Mouse (Mus musculus) Patski (cell line): ENCODE results near the gene Lrp6. TPM values are rescaled to one million over a fixed set of nuclear protein-coding genes. Genes with fewer than 3 reads are reported as not detected.

Source experiments
- ATAC-seq: fragments of 100-300 bp; one replicate; pipeline ENCODE4 v1.8.0; 2021
- CTCF ChIA-PET: fragments of 350-600 bp; sonication (Branson Sonifier 250); formaldehyde crosslinking; loops from one replicate; lab custom pipeline; 2022; ENCODE audit warnings: inconsistent platforms; lab: Charles Lee
- POLR2A ChIA-PET: fragments of 350-600 bp; sonication (Branson Sonifier 250); formaldehyde crosslinking; loops from one replicate; lab custom pipeline; 2022; ENCODE audit warnings: antibody characterized with exemption, inconsistent platforms; lab: Charles Lee
- DNase-seq: peaks from one replicate; pipeline ENCODE4 v3.0.0-alpha.2; 2011; ENCODE audit warnings: low read depth, low spot score
- H3K27me3 ChIP-seq: fragments of 371-371 bp; one replicate; pipeline ENCODE4 v1.5.1; 2021
- CTCF ChIP-seq: fragments of 100-300 bp; IDR thresholded peaks from one replicate; pipeline ENCODE4 v1.5.1; 2021
- in situ Hi-C: fragments of 300-500 bp; cut with MboI; formaldehyde crosslinking; loops from 3 replicates; pipeline ENCODE4 v1.11.1; 2018; ENCODE audit warnings: low pct_unique_long_range_greater_than_20kb, mixed read lengths
- polyA plus RNA-seq: library from polyadenylated mRNA; unstranded; gene quantifications from one replicate; pipeline ENCODE4 v1.2.3, GENCODE M21; 2021

Gene Lrp6
- polyA plus RNA-seq, 1 experiment from 2014 or later = 36.2 TPM

DNA sequence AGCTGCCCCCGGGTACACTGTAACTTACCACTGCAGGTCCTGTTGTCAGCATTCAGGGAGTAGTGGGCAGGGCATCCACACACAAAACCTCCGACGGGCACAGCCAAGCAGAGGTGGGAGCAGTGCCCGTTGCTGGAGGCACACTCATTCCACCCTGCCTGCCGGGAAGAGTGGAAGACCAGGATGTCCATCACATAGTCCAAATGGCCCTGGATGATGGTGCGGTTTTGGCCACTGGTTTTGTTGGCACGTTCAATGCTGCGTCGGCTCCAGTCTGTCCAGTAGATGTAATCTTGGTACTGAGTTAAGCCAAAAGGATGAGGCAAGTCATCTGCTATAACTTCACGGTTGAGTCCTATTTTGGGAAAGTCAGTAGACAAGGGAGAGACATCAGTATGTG is 87.3 kb downstream of the Lrp6 start:
- in situ Hi-C loops = no loop called here
- DNase-seq (no peak), ATAC-seq (no peak)
- H3K27me3 ChIP-seq = no peaks in the 10 kb centered on the region
- ChIA-PET POLR2A (no interaction called here), CTCF (no interaction called here)
- no peak for TF ChIP-seq CTCF

DNA sequence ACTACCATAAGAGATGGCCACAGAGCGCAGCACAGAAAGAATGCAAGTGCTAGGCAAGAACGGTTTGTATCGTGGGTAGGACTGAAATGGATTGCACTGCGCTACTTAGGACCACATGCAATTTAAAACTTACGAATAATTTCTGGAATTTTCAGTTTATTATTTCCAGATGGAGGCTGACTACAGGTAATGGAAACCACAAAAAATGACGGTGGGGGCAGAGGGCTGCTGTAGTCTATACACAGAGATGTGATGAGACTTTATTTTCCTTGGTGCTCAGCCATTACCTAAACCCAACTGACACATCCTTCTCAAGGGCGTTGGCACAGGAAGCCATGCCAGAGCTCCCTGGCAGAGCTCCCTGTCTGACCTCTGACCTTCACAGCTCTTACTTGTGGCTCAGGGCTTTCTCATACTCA is 93.6 kb downstream of the Lrp6 start:
- in situ Hi-C loops = no loop called here
- no peak for TF ChIP-seq CTCF
- POLR2A ChIA-PET = no interaction called here
- CTCF ChIA-PET = interaction anchor here (1.9 kb wide), 1 partner anchor 14 kb away, joined by 4 read pairs; no protein-coding TSS in a partner anchor
- DNase-seq = no peak
- ATAC-seq = peak; percentile 57
- no peaks in the 10 kb centered on the region for H3K27me3 ChIP-seq

DNA sequence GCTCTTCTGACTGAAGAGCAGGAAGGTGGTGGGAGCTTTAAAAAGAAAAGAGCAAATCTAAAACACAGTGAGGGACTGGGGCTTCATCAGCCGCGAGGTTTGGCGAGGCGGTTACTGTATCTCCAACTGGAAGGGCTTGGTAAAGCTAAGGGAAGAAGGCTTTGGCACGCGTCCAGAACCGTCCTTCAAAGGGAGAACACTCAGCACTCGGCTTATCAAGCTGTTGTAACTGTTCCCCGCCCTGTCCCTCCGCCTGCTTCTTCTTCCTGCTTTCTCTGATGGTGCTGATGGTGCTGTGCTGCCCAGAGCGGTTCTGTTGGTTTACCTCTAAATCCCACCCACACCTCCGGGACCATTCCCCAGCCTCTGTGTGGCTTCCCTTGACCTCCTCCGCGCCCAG is 95.9 kb downstream of the Lrp6 start:
- in situ Hi-C loops = no loop called here
- no peak for ATAC-seq
- no peaks in the 10 kb centered on the region for H3K27me3 ChIP-seq
- no peak for TF ChIP-seq CTCF
- CTCF ChIA-PET = interaction anchor here (1.2 to 1.9 kb wide), 2 partner anchors 9 to 136 kb away, joined by 3 to 8 read pairs; no protein-coding TSS in a partner anchor
- POLR2A ChIA-PET = no interaction called here
- no peak for DNase-seq

DNA sequence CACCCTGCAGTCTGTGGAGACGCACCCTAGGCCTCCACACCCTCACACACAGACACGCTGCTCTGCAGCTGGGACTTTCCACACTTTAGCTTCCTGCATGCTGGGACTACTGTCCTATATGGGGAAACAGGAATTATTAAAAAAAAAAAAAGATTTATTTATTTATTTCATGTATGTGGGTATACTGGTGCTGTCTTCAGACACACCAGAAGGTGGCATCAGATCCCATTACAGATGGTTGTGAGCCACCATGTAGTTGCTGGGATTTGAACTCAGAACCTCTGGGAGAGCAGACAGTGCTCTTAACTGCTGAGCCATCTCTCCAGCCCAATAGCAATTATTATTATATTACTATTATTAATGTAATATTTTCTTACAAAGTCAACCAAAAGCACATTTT is 97.5 kb downstream of the Lrp6 start:
- in situ Hi-C loops = no loop called here
- ChIA-PET CTCF (interaction anchor here (0.7 to 2.2 kb wide), 3 partner anchors 9 to 138 kb away, joined by 4 to 8 read pairs (median 8); no protein-coding TSS in a partner anchor), POLR2A (no interaction called here)
- H3K27me3 ChIP-seq = no peaks in the 10 kb centered on the region
- DNase-seq = no peak
- TF ChIP-seq CTCF = peak; percentile 49
- ATAC-seq = no peak

DNA sequence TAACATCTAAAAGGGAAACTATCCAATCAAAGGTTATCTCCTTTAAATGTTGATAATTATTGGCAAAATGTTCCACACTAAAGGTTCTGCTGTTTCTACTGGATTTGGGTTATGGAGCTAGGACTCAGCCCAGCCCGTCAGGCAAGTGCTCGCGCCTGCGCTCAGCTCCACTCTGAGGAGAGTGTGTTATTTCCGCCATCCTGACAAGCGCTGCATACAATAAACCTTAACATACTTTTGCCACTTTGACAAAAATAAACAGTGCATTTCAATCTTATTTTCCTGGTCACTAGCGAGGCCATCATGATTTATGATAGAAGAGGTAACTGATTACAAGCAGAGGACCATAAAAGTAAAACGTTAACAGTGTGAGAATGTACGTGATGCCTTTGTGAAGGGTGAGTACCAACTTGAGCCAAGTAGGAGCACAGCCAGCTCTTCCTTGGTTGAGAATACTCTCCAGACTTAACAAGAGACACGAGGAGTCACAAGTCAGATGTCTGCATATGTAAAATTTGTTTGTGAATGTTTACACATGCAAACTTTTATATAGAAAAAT is 100.0 kb downstream of the Lrp6 start:
- no peak for TF ChIP-seq CTCF
- ATAC-seq (no peak), DNase-seq (no peak)
- H3K27me3 ChIP-seq = no peaks in the 10 kb centered on the region
- in situ Hi-C loops = no loop called here
- POLR2A ChIA-PET = no interaction called here
- CTCF ChIA-PET = interaction anchor here (1.3 kb wide), 1 partner anchor 140 kb away, joined by 3 read pairs; no protein-coding TSS in a partner anchor

DNA sequence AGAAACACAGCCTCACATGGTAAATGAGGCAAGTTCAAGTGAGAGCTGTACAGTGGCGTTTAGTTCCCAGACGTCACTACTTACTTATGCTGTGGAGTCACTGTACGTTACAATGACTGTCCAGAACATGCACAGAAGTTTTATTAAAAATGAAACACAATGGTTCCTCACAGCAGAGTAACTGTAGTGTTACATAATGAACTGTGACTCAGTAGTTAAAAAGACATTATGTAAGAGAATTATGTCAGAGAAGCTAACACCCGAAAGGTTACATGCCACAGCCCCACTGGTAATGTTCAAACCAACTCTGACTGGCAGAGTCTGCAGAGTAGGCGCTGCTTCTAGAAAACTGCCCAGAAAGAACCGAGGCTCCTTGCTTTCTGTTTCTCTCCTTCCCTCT is 105.6 kb downstream of the Lrp6 start:
- ATAC-seq = no peak
- TF ChIP-seq CTCF = no peak
- in situ Hi-C loops = no loop called here
- H3K27me3 ChIP-seq = no peaks in the 10 kb centered on the region
- POLR2A ChIA-PET = no interaction called here
- DNase-seq = no peak
- CTCF ChIA-PET = interaction anchor here (1.1 to 1.3 kb wide), 3 partner anchors 10 to 146 kb away, joined by 3 to 5 read pairs (median 3); no protein-coding TSS in a partner anchor

DNA sequence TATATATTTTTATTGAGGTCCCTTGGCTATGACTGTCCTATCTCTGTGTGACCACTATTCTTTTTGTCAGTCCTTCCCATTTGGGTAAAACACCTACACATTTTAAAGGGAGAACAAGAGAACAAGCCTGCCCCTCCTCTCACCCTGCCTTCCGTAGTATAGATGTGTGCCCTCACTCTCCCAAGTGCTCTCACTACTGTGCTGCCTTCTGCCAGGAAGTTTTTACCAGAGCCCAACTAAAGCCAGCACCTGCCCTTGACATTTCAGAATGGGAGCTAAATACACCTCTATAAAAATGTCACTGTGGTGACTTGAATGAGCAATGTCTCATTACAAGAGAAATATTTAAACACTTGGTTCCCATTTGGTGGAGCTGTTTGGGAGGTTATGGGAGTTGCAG is 108.4 kb downstream of the Lrp6 start:
- POLR2A ChIA-PET = interaction anchor here (0.9 kb wide), 1 partner anchor 13 kb away, joined by 3 read pairs; no protein-coding TSS in a partner anchor
- ATAC-seq (no peak), DNase-seq (no peak)
- no peaks in the 10 kb centered on the region for H3K27me3 ChIP-seq
- CTCF ChIA-PET = interaction anchor here (1.1 kb wide), 1 partner anchor 16 kb away, joined by 4 read pairs; no protein-coding TSS in a partner anchor
- no peak for TF ChIP-seq CTCF
- in situ Hi-C loops = no loop called here

DNA sequence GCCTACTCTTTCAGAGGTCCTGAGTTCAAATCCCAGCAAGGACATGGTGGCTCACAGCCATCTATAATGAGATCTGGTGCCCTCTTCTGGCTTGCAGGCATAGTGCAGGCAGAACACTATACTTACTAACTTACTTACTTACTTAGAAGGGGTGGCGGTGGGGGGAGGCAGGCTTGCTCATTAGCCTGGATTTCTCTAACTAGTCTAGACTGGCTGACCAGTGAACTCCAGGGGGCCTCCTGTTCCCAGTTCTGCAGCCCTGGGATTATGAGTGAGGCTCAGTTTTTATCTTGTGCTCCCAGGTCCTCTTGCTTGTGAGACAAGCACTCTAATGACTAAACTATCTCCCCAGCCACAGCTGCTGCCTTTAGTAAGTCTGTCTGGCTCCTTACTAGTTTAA is 112.7 kb downstream of the Lrp6 start:
- DNase-seq (no peak), ATAC-seq (peak; percentile 57)
- H3K27me3 ChIP-seq = no peaks in the 10 kb centered on the region
- peak; percentile 57 for TF ChIP-seq CTCF
- in situ Hi-C loops = no loop called here
- ChIA-PET POLR2A (no interaction called here), CTCF (interaction anchor here (1.4 to 2.5 kb wide), 2 partner anchors 8 to 14 kb away, joined by 4 to 8 read pairs; no protein-coding TSS in a partner anchor)

DNA sequence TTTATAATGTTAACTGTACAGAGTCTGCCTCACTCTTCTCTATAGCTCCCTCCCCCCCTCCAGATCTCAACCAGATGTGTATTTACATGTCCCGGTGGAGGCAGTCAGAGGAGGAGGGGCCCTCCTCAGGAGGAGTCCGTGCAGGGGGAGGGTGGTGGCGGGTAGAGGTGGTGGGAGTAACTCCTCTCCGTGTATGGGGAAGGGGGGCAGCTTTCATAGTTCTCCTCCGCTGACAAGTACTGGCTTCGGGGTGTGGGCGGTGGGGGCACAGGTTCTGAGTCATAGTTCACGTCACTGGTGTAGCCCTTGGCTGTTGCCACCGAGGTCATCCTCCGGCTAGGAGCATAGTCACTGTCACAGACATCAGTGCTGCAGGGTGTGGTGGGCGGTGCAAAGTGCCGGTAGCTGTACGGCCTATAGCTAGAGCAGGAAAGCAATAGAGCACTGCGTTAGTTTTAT is 116.1 kb downstream of the Lrp6 start:
- ATAC-seq = no peak
- in situ Hi-C loops = no loop called here

DNA sequence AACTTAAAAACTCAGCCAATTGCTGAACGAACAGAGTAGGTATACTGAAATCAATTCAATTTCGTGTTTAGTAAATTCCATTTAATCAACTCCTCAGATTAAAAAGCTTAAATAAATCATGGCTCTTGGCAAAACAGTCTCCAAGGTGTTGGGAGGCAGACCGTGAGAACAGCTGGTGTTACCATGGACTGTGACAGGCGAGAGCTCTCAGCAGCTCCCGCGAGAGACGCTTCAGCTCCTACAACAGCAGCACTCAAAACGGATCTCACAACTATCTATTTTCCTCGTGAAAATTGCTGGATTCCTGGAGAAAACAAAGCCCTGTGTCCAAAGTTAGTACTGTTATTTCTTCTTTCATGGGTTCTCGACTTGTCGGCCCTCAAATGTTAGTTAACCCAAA is 116.8 kb downstream of the Lrp6 start:
- DNase-seq (no peak), ATAC-seq (no peak)
- POLR2A ChIA-PET = no interaction called here
- CTCF ChIA-PET = interaction anchor here (2.2 kb wide), 1 partner anchor 12 kb away, joined by 6 read pairs; no protein-coding TSS in a partner anchor
- H3K27me3 ChIP-seq = no peaks in the 10 kb centered on the region
- in situ Hi-C loops = no loop called here
- no peak for TF ChIP-seq CTCF

More for the DNA sequence above, 116.1 kb downstream of the Lrp6 start:
- DNase-seq = no peak
- ChIA-PET CTCF (interaction anchor here (1.3 to 2.2 kb wide), 2 partner anchors 12 to 23 kb away, joined by 3 to 6 read pairs; no protein-coding TSS in a partner anchor), POLR2A (no interaction called here)
- H3K27me3 ChIP-seq = no peaks in the 10 kb centered on the region
- TF ChIP-seq CTCF = no peak

DNA sequence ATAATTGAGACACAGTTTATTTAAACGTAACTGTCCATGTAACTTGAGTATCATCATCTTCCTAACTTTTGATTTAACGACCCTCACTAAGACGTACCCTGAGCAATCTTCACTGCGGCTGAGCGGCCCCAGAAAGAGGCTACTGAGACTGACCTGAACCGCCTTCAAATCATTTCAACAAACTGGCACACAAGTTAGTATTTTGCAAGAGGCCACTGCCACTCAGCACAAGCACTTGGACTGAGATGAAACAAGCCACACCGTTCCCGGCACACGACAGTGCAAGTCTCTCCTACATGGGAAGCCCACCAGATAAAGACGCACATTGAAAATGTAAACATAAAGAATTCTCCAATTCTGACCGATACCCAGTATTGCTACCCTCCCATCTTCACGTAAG is 118.3 kb downstream of the Lrp6 start:
- ATAC-seq (no peak), DNase-seq (no peak)
- no peak for TF ChIP-seq CTCF
- POLR2A ChIA-PET = no interaction called here
- no peaks in the 10 kb centered on the region for H3K27me3 ChIP-seq
- CTCF ChIA-PET = interaction anchor here (1.1 kb wide), 1 partner anchor 159 kb away, joined by 4 read pairs; no protein-coding TSS in a partner anchor
- in situ Hi-C loops = no loop called here
